Mouse (Mus musculus) spleen, adult 2 months (tissue): Measurements from ENCODE around the gene D430041D05Rik. TPM values are rescaled to one million over a fixed set of nuclear protein-coding genes. Genes with fewer than 3 reads are reported as not detected.
"Not testable (repeated sequence)": the region's sequence is repeated elsewhere in the genome, so short reads cannot be mapped to it uniquely, and the experiment has no call there.

Experiments
- DNase-seq, 2 experiments: peaks; one replicate each; pipeline versions ENCODE4 v3.0.0 to v3.0.0-alpha.2; 2012 to 2021; ENCODE audit warnings: low spot score in 2 of 2, low read depth in 1 of 2
- H3K27ac ChIP-seq: fragments of 200-500 bp; 2 replicates; pipeline ENCODE4 v1.5.1; 2012; ENCODE audit warnings: low read length, inconsistent platforms; ENCODE audit not compliant: insufficient read depth
- H3K27me3 ChIP-seq: fragments of 200-500 bp; 2 replicates; pipeline ENCODE4 v1.6.1; 2012; ENCODE audit warnings: mild to moderate bottlenecking, moderate library complexity, low read length, inconsistent platforms; ENCODE audit not compliant: control insufficient read depth, insufficient read depth
- H3K36me3 ChIP-seq: fragments of 200-500 bp; 2 replicates; pipeline ENCODE4 v1.6.1; 2012; ENCODE audit warnings: mild to moderate bottlenecking, low read length, inconsistent platforms; ENCODE audit not compliant: control insufficient read depth, insufficient read depth
- H3K4me1 ChIP-seq: fragments of 200-500 bp; 2 replicates; pipeline ENCODE4 v1.6.1; 2011; ENCODE audit warnings: inconsistent platforms; ENCODE audit not compliant: control insufficient read depth, insufficient read depth, insufficient read length
- H3K4me3 ChIP-seq: fragments of 200-500 bp; 2 replicates; pipeline ENCODE4 v1.5.1; 2011; ENCODE audit warnings: mild to moderate bottlenecking, inconsistent platforms; ENCODE audit not compliant: insufficient read depth, insufficient read length; ENCODE audit errors: extremely low read depth
- CTCF ChIP-seq: fragments of 200-500 bp; IDR thresholded peaks from 2 replicates; pipeline ENCODE4 v1.5.1; 2011; ENCODE audit warnings: mild to moderate bottlenecking, inconsistent platforms; ENCODE audit not compliant: insufficient read depth, insufficient read length, insufficient replicate concordance; ENCODE audit errors: extremely low read depth
- POLR2A ChIP-seq: fragments of 200-500 bp; IDR thresholded peaks from 2 replicates; pipeline ENCODE4 v1.6.1; 2011; ENCODE audit warnings: low read depth, low read length, inconsistent platforms
- WGBS: fragments of 180-500 bp; shearing (Covaris S2); methylation state at CpG from one replicate; pipeline ENCODE4 v1.1.7; 2018; 5-methylcytosine and 5-hydroxymethylcytosine counted together
- polyA plus RNA-seq: library from polyadenylated mRNA; depleted of rRNA; stranded (reverse); fragments of >200 nt; gene quantifications from 2 replicates; pipeline ENCODE4 v1.2.3, GENCODE M21; 2012

Gene D430041D05Rik
- polyA plus RNA-seq, 1 experiment, result 0.01 TPM

DNA sequence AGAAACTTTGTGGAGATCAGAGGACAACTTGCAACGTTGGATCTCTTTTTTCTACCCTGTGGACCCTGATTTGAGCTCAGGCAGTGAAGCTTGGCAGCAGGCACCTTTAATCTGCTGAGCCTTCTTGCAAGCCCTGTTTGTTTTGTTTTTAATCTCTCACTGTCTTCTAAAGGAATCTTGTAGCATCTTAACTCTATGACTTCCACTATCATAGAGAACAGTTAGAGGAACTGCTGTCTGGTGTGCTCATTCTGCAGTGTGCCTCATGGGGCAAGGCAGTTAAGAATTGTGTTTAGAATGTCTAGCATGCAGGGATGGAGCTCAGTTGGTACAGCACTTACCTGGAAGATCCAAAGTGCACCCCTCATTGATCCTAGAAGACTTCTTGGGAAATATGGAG, 310.9 kb downstream of the D430041D05Rik start:
- WGBS, result 69% methylated on average over 1 of the region's 1 CpGs
- Histone ChIP-seq H3K36me3 (no peaks in the 10 kb centered on the region), H3K4me1 (no peaks in the 10 kb centered on the region), H3K4me3 (no peak overlapping the region), H3K27ac (no peak overlapping the region), H3K27me3 (no peaks in the 10 kb centered on the region)
- TF ChIP-seq CTCF (no peak), POLR2A (no peak)
- DNase-seq, result no peak

DNA sequence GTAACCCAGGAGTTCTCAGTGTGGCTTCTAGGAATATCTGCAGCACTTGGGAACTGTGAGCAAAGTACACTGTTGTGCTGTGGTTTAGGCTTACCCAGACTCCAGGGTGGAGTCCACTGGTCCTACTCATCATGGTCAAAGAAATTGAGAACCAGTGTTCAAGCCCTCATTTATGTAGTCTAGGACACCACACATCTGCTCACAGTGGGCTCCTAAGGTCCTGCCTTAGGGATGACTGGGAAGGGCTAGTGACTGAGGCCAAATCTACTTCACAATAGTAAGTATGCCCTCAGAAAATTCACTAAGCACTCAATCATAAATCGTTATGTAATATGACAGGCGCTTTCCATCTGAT, 311.6 kb downstream of the D430041D05Rik start:
- 97% methylated on average over 2 of the region's 2 CpGs for WGBS
- H3K27me3 ChIP-seq, result no peaks in the 10 kb centered on the region
- no peak overlapping the region for H3K4me3 ChIP-seq

DNA sequence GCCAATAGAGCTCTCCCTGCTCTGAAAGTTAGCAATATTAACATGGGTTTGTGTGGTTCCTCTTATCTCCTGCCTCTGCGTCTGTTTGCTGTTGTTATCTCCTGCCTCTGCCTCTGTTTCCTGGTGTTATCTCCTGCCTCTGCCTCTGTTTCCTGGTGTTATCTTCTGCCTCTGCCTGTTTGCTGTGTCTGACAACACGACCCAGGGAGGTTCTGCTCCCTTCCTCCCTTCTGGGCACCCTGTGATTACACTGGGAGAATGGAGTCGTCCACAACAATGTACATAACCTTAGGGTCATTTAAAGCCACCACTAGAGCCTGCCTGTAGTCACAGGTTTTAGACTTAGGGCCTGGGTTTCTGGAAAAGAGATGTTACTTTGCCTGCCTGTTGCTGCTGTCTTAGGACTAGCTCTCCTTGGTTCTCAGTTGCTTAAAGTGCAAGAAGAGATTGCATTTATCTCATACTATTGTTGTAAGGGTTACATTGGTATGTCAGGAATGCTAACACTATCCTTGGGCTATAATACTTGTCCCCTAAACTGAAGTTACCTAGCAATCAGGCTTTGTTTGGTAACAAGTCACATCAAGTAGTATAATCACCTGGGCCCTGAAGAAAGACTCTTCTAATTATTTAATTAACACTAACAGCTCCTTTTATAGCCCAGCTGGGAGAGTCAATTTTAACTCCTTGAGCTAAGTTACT, 312.1 kb downstream of the D430041D05Rik start:
- Histone ChIP-seq H3K4me1 (no peaks in the 10 kb centered on the region), H3K36me3 (no peaks in the 10 kb centered on the region), H3K27ac (no peak overlapping the region), H3K4me3 (no peak overlapping the region), H3K27me3 (no peaks in the 10 kb centered on the region)
- no peak for DNase-seq
- WGBS, result 46% methylated on average over 3 of the region's 3 CpGs
- TF ChIP-seq POLR2A, result no peak
- no peak for TF ChIP-seq CTCF

More for the DNA sequence above, 311.6 kb downstream of the D430041D05Rik start:
- TF ChIP-seq POLR2A (no peak), CTCF (no peak)
- no peaks in the 10 kb centered on the region for H3K36me3 ChIP-seq
- H3K27ac ChIP-seq, result no peak overlapping the region
- no peak for DNase-seq
- no peaks in the 10 kb centered on the region for H3K4me1 ChIP-seq

- not testable (repeated sequence) for H3K27me3 ChIP-seq, DNase-seq, H3K4me1 ChIP-seq, H3K36me3 ChIP-seq, H3K27ac ChIP-seq, H3K4me3 ChIP-seq
- WGBS, result 97% methylated on average over 4 of the region's 4 CpGs
These were observed 313.4 kb downstream of the D430041D05Rik start for GRCm38 (mm10) chr2:104097396-104097795.

GRCm38 (mm10) chr2:104096796-104097195, 314.0 kb downstream of the D430041D05Rik start:
- H3K4me3 ChIP-seq, DNase-seq, H3K27ac ChIP-seq, H3K36me3 ChIP-seq, H3K4me1 ChIP-seq, H3K27me3 ChIP-seq: not testable (repeated sequence)
- 81% methylated on average over 1 of the region's 1 CpGs for WGBS

GRCm38 (mm10) chr2:104096256-104096655, 314.6 kb downstream of the D430041D05Rik start:
- Histone ChIP-seq H3K36me3 (no peaks in the 10 kb centered on the region), H3K4me1 (no peaks in the 10 kb centered on the region), H3K27me3 (no peaks in the 10 kb centered on the region), H3K4me3 (peak overlapping the region; percentile 16), H3K27ac (0 out of 2 replicates have a peak overlapping the region, but pooled peaks have one; percentile 2)
- TF ChIP-seq CTCF (no peak), POLR2A (no peak)
- WGBS, result 52% methylated on average over 10 of the region's 10 CpGs
- DNase-seq, result no peak

- 0 out of 2 replicates have a peak within 1 kb of the TSS, but pooled peaks have one; percentile 2 for H3K27ac ChIP-seq
- no peaks in the 10 kb centered on the region for H3K4me1 ChIP-seq
- WGBS, result 8% methylated on average over 15 of the region's 15 CpGs
- peak within 1 kb of the TSS; percentile 56 for H3K4me3 ChIP-seq
- no peaks in the 10 kb centered on the region for H3K36me3 ChIP-seq
- peak in 1 of 2 experiments; percentile 22 for DNase-seq
- TF ChIP-seq CTCF (no peak), POLR2A (no peak)
- no peaks in the 10 kb centered on the region for H3K27me3 ChIP-seq
These were observed 315.0 kb downstream of the D430041D05Rik start, which contains the start of gene Cd59a for GRCm38 (mm10) chr2:104095741-104096213. Cd59a (plus strand) TSS chr2:104095801.
